Mouse (Mus musculus): ENCODE data around the gene Gm20388. TPM values are rescaled to one million over a fixed set of nuclear protein-coding genes. Genes with fewer than 3 reads are reported as not detected.

Gm20388 gene
- polyA plus RNA-seq, 1 experiment from 2014 or later = not detected

- Histone ChIP-seq H3K36me3 (ENCODE audit: control insufficient read depth, insufficient read depth, low read length) (no peaks in the 10 kb centered on the region), H3K9me3 (ENCODE audit: control insufficient read depth, low read length) (no peaks in the 10 kb centered on the region), H3K4me2 (replicated peaks; ENCODE audit: low read depth, low read length) (no peak overlapping the region), H3K9ac (ENCODE audit: low read depth, low read length) (no peak overlapping the region), H3K27ac (ENCODE audit: low read depth, low read length) (no peak overlapping the region), H3K4me1 (ENCODE audit: control insufficient read depth, insufficient read depth, low read length) (peaks cover 39% of the 10 kb centered on the region), H3K27me3 (ENCODE audit: control insufficient read depth, insufficient read depth, low read length) (no peaks in the 10 kb centered on the region), H3K4me3 (ENCODE audit: low read length) (no peak overlapping the region)
- 25% methylated on average over 4 of the region's 4 CpGs for WGBS
- no peak for ATAC-seq (ENCODE audit: low FRiP score, low TSS enrichment)
These were observed 1438.4 kb downstream of the Gm20388 start for GRCm38 (mm10) chr8:121348998-121349397.

GRCm38 (mm10) chr8:121350803-121351202 lies 1440.2 kb downstream of the Gm20388 start:
- no peak overlapping the region for H3K4me3 ChIP-seq (ENCODE audit: low read length)
- no peak for ATAC-seq (ENCODE audit: low FRiP score, low TSS enrichment)
- H3K9ac ChIP-seq (ENCODE audit: low read depth, low read length) = no peak overlapping the region
- H3K4me1 ChIP-seq (ENCODE audit: control insufficient read depth, insufficient read depth, low read length) = peaks cover 38% of the 10 kb centered on the region
- 63% methylated on average over 9 of the region's 9 CpGs for WGBS
- H3K27ac ChIP-seq (ENCODE audit: low read depth, low read length) = no peak overlapping the region
- no peaks in the 10 kb centered on the region for H3K9me3 ChIP-seq (ENCODE audit: control insufficient read depth, low read length)
- no peak overlapping the region for H3K4me2 ChIP-seq (replicated peaks; ENCODE audit: low read depth, low read length)
- H3K27me3 ChIP-seq (ENCODE audit: control insufficient read depth, insufficient read depth, low read length) = no peaks in the 10 kb centered on the region
- H3K36me3 ChIP-seq (ENCODE audit: control insufficient read depth, insufficient read depth, low read length) = no peaks in the 10 kb centered on the region

- WGBS = 10% methylated on average over 10 of the region's 10 CpGs
- Histone ChIP-seq H3K4me2 (replicated peaks; ENCODE audit: low read depth, low read length) (no peak overlapping the region), H3K36me3 (ENCODE audit: control insufficient read depth, insufficient read depth, low read length) (no peaks in the 10 kb centered on the region), H3K27ac (ENCODE audit: low read depth, low read length) (no peak overlapping the region; the same call in 1 of the 2 replicates), H3K27me3 (ENCODE audit: control insufficient read depth, insufficient read depth, low read length) (no peaks in the 10 kb centered on the region), H3K4me3 (ENCODE audit: low read length) (no peak overlapping the region), H3K9me3 (ENCODE audit: control insufficient read depth, low read length) (no peaks in the 10 kb centered on the region), H3K4me1 (ENCODE audit: control insufficient read depth, insufficient read depth, low read length) (peaks cover 34% of the 10 kb centered on the region), H3K9ac (ENCODE audit: low read depth, low read length) (no peak overlapping the region)
- ATAC-seq (ENCODE audit: low FRiP score, low TSS enrichment) = peak; percentile 30; the same call in 1 of the 2 replicates
These were observed 1444.2 kb downstream of the Gm20388 start for GRCm38 (mm10) chr8:121354844-121355243.

- Histone ChIP-seq H3K27ac (ENCODE audit: low read depth, low read length) (no peak overlapping the region), H3K9ac (ENCODE audit: low read depth, low read length) (no peak overlapping the region), H3K4me2 (replicated peaks; ENCODE audit: low read depth, low read length) (no peak overlapping the region), H3K9me3 (ENCODE audit: control insufficient read depth, low read length) (no peaks in the 10 kb centered on the region), H3K27me3 (ENCODE audit: control insufficient read depth, insufficient read depth, low read length) (no peaks in the 10 kb centered on the region), H3K36me3 (ENCODE audit: control insufficient read depth, insufficient read depth, low read length) (no peaks in the 10 kb centered on the region), H3K4me1 (ENCODE audit: control insufficient read depth, insufficient read depth, low read length) (peaks cover 40% of the 10 kb centered on the region), H3K4me3 (ENCODE audit: low read length) (no peak overlapping the region)
- no peak for ATAC-seq (ENCODE audit: low FRiP score, low TSS enrichment)
- WGBS = 87% methylated on average over 4 of the region's 4 CpGs
These were observed 1446.8 kb downstream of the Gm20388 start for GRCm38 (mm10) chr8:121357451-121357850.

- no peak overlapping the region for H3K4me2 ChIP-seq (replicated peaks; ENCODE audit: low read depth, low read length)
- peak overlapping the region; percentile 91; the same call in 1 of the 2 replicates for H3K27ac ChIP-seq (ENCODE audit: low read depth, low read length)
- 39% methylated on average over 4 of the region's 4 CpGs for WGBS
- H3K9ac ChIP-seq (ENCODE audit: low read depth, low read length) = no peak overlapping the region
- H3K4me1 ChIP-seq (ENCODE audit: control insufficient read depth, insufficient read depth, low read length) = peaks cover 40% of the 10 kb centered on the region
- no peaks in the 10 kb centered on the region for H3K9me3 ChIP-seq (ENCODE audit: control insufficient read depth, low read length)
- ATAC-seq (ENCODE audit: low FRiP score, low TSS enrichment) = no peak
- H3K4me3 ChIP-seq (ENCODE audit: low read length) = no peak overlapping the region
- H3K36me3 ChIP-seq (ENCODE audit: control insufficient read depth, insufficient read depth, low read length) = no peaks in the 10 kb centered on the region
- no peaks in the 10 kb centered on the region for H3K27me3 ChIP-seq (ENCODE audit: control insufficient read depth, insufficient read depth, low read length)
These were observed 1448.0 kb downstream of the Gm20388 start for GRCm38 (mm10) chr8:121358609-121359008.

GRCm38 (mm10) chr8:121359131-121359981 lies 1448.7 kb downstream of the Gm20388 start:
- H3K4me1 ChIP-seq (ENCODE audit: control insufficient read depth, insufficient read depth, low read length) = peaks cover 44% of the 10 kb centered on the region
- peak; percentile 67 for ATAC-seq (ENCODE audit: low FRiP score, low TSS enrichment)
- no peaks in the 10 kb centered on the region for H3K27me3 ChIP-seq (ENCODE audit: control insufficient read depth, insufficient read depth, low read length)
- H3K4me3 ChIP-seq (ENCODE audit: low read length) = no peak overlapping the region
- no peaks in the 10 kb centered on the region for H3K9me3 ChIP-seq (ENCODE audit: control insufficient read depth, low read length)
- H3K9ac ChIP-seq (ENCODE audit: low read depth, low read length) = no peak overlapping the region
- peak overlapping the region; percentile 91 for H3K27ac ChIP-seq (ENCODE audit: low read depth, low read length)
- no peaks in the 10 kb centered on the region for H3K36me3 ChIP-seq (ENCODE audit: control insufficient read depth, insufficient read depth, low read length)
- no peak overlapping the region for H3K4me2 ChIP-seq (replicated peaks; ENCODE audit: low read depth, low read length)
- WGBS = 3% methylated on average over 20 of the region's 20 CpGs

- no peak overlapping the region for H3K4me2 ChIP-seq (replicated peaks; ENCODE audit: low read depth, low read length)
- no peak overlapping the region for H3K4me3 ChIP-seq (ENCODE audit: low read length)
- H3K4me1 ChIP-seq (ENCODE audit: control insufficient read depth, insufficient read depth, low read length) = peaks cover 44% of the 10 kb centered on the region
- H3K9ac ChIP-seq (ENCODE audit: low read depth, low read length) = no peak overlapping the region
- ATAC-seq (ENCODE audit: low FRiP score, low TSS enrichment) = peak; percentile 8; the same call in 1 of the 2 replicates
- H3K36me3 ChIP-seq (ENCODE audit: control insufficient read depth, insufficient read depth, low read length) = no peaks in the 10 kb centered on the region
- peak overlapping the region; percentile 91; the same call in 1 of the 2 replicates for H3K27ac ChIP-seq (ENCODE audit: low read depth, low read length)
- H3K27me3 ChIP-seq (ENCODE audit: control insufficient read depth, insufficient read depth, low read length) = no peaks in the 10 kb centered on the region
- no peaks in the 10 kb centered on the region for H3K9me3 ChIP-seq (ENCODE audit: control insufficient read depth, low read length)
- 37% methylated on average over 6 of the region's 6 CpGs for WGBS
These were observed 1449.4 kb downstream of the Gm20388 start for GRCm38 (mm10) chr8:121360001-121360400.

GRCm38 (mm10) chr8:121361166-121361565 lies 1450.5 kb downstream of the Gm20388 start:
- ATAC-seq (ENCODE audit: low FRiP score, low TSS enrichment) = no peak
- 60% methylated on average over 8 of the region's 8 CpGs for WGBS

GRCm38 (mm10) chr8:121364646-121365045 lies 1454.0 kb downstream of the Gm20388 start:
- H3K9ac ChIP-seq (ENCODE audit: low read depth, low read length) = no peak overlapping the region; the same call in 1 of the 2 replicates
- H3K4me1 ChIP-seq (ENCODE audit: control insufficient read depth, insufficient read depth, low read length) = peaks cover 39% of the 10 kb centered on the region
- H3K4me2 ChIP-seq (replicated peaks; ENCODE audit: low read depth, low read length) = no peak overlapping the region
- no peaks in the 10 kb centered on the region for H3K9me3 ChIP-seq (ENCODE audit: control insufficient read depth, low read length)
- no peak overlapping the region for H3K4me3 ChIP-seq (ENCODE audit: low read length)
- WGBS = 37% methylated on average over 6 of the region's 6 CpGs
- H3K27ac ChIP-seq (ENCODE audit: low read depth, low read length) = 0 out of 2 replicates have a peak overlapping the region, but pooled peaks have one; percentile 6
- ATAC-seq (ENCODE audit: low FRiP score, low TSS enrichment) = no peak
- H3K36me3 ChIP-seq (ENCODE audit: control insufficient read depth, insufficient read depth, low read length) = no peaks in the 10 kb centered on the region
- H3K27me3 ChIP-seq (ENCODE audit: control insufficient read depth, insufficient read depth, low read length) = no peaks in the 10 kb centered on the region

More at GRCm38 (mm10) chr8:121361166-121361565, 1450.5 kb downstream of the Gm20388 start:
- Histone ChIP-seq H3K4me2 (replicated peaks; ENCODE audit: low read depth, low read length) (no peak overlapping the region), H3K36me3 (ENCODE audit: control insufficient read depth, insufficient read depth, low read length) (no peaks in the 10 kb centered on the region), H3K27ac (ENCODE audit: low read depth, low read length) (peak overlapping the region; percentile 52; the same call in 1 of the 2 replicates), H3K4me1 (ENCODE audit: control insufficient read depth, insufficient read depth, low read length) (peaks cover 44% of the 10 kb centered on the region), H3K9me3 (ENCODE audit: control insufficient read depth, low read length) (no peaks in the 10 kb centered on the region), H3K4me3 (ENCODE audit: low read length) (no peak overlapping the region), H3K27me3 (ENCODE audit: control insufficient read depth, insufficient read depth, low read length) (no peaks in the 10 kb centered on the region), H3K9ac (ENCODE audit: low read depth, low read length) (no peak overlapping the region)
